Mouse (Mus musculus) cerebellum, adult 2 months (tissue): ENCODE measurements at regions not wholly inside any gene's neighbourhood (a gene's known extent, or its start where the extent isn't known, plus 50 kb on each side); places are given as distances from the start of the nearest gene placed in this dataset.

Experiments used
- CTCF ChIP-seq: fragments of 200-500 bp; IDR thresholded peaks from 2 replicates; pipeline ENCODE4 v1.5.1; 2011; ENCODE audit warnings: low read depth, mild to moderate bottlenecking, control low read depth, low read length, moderate library complexity, borderline replicate concordance; ENCODE audit not compliant: insufficient read depth
- POLR2A ChIP-seq: fragments of 200-500 bp; IDR thresholded peaks from 2 replicates; pipeline ENCODE4 v1.6.1; 2011; ENCODE audit warnings: low read length, control low read depth, borderline replicate concordance; ENCODE audit not compliant: insufficient read depth

- TF ChIP-seq POLR2A (no peak), CTCF (no peak)
Observed at GRCm38 (mm10) chr15:18400257-18400846, 418.4 kb upstream of the Cdh10 start.
